In the genomic region with DNA sequence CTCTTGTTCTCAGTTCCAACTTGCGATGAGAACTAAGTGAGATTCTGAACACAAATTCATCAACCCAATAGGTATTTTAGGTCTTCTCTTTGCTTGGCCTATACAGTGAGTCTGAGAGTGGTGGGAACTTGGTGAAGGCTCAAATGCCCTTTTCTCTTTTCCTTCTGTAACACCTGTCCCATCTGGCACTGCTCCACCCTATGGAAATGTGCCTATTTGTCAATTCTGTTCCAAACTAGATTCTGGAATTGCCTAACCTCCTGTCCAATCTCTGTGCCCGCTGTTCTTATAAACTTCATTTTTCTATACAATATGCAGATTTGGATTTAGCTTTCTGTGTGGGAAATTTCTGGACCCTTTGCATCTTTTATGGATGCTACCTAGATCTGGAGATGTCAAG, we compare ENCODE assay signal across 23 mouse cellular contexts. TPM values are rescaled to one million over a fixed set of nuclear protein-coding genes. Genes with fewer than 3 reads are reported as not detected.
DNase-seq lines count a peak whose midpoint lies in the region; ATAC-seq and TF ChIP-seq lines count a peak whose summit lies in the region.
"Had no signal": no experiment of that assay in that cellular context is flagged by ENCODE, and none has a peak within 500 bp of the region (broad histone marks: within the 10 kb centered on the region; RNA-seq: fewer than 3 reads in every experiment).

No protein-coding gene starts in this region.

- WGBS in heart, embryonic 10.5 days: 95% methylated on average over 2 of the region's 2 CpGs
- WGBS in liver, postnatal 0 days (ENCODE audit: insufficient replicate concordance): 91% methylated on average over 2 of the region's 2 CpGs

- ATAC-seq in liver, postnatal 0 days: peak; percentile 18; the same call in 1 of the 2 replicates
- ATAC-seq: forebrain, embryonic 13.5 days; forebrain, embryonic 15.5 days; forebrain, postnatal 0 days had no signal

- H3K4me3 ChIP-seq in heart, embryonic 10.5 days: no peak overlapping the region
- H3K4me3 ChIP-seq in liver, postnatal 0 days (ENCODE audit: low read depth, low read length): no peak overlapping the region
- H3K4me3 ChIP-seq: embryonic facial prominence, embryonic 10.5 days; embryonic facial prominence, embryonic 12.5 days; forebrain, embryonic 13.5 days; forebrain, embryonic 15.5 days had no signal

- no peaks in the 10 kb centered on the region for H3K36me3 ChIP-seq in heart, embryonic 10.5 days
- H3K36me3 ChIP-seq in liver, postnatal 0 days (replicated peaks; ENCODE audit: insufficient read depth, low read length): no peaks in the 10 kb centered on the region
- H3K36me3 ChIP-seq: embryonic facial prominence, embryonic 10.5 days; embryonic facial prominence, embryonic 12.5 days; forebrain, embryonic 15.5 days had no signal

- H3K27me3 ChIP-seq in heart, embryonic 10.5 days (ENCODE audit: insufficient read depth, poor library complexity, severe bottlenecking): no peaks in the 10 kb centered on the region
- H3K27me3 ChIP-seq in liver, postnatal 0 days (ENCODE audit: insufficient read depth, low read length): no peaks in the 10 kb centered on the region
- H3K27me3 ChIP-seq: embryonic facial prominence, embryonic 12.5 days; forebrain, embryonic 13.5 days; forebrain, embryonic 15.5 days had no signal

- no peak overlapping the region for H3K27ac ChIP-seq in heart, embryonic 10.5 days
- H3K27ac ChIP-seq in liver, postnatal 0 days (ENCODE audit: low read depth): no peak overlapping the region
- H3K27ac ChIP-seq: embryonic facial prominence, embryonic 10.5 days; embryonic facial prominence, embryonic 12.5 days; forebrain, embryonic 13.5 days; forebrain, embryonic 15.5 days had no signal

- H3K4me1 ChIP-seq in heart, embryonic 10.5 days: no peaks in the 10 kb centered on the region
- peaks cover 10% of the 10 kb centered on the region for H3K4me1 ChIP-seq in liver, postnatal 0 days (ENCODE audit: insufficient read depth)
- H3K4me1 ChIP-seq: embryonic facial prominence, embryonic 10.5 days; embryonic facial prominence, embryonic 12.5 days; forebrain, embryonic 13.5 days; forebrain, embryonic 15.5 days had no signal

- no peak overlapping the region for H3K9ac ChIP-seq in liver, postnatal 0 days (replicated peaks)
- H3K9ac ChIP-seq: embryonic facial prominence, embryonic 12.5 days; forebrain, embryonic 13.5 days; forebrain, embryonic 15.5 days; forebrain, postnatal 0 days had no signal

- TF ChIP-seq CTCF in liver, postnatal 0 days (IDR thresholded peaks at IDR 0.05; ENCODE audit: low read depth): no peak

- H3K9me3 ChIP-seq in heart, embryonic 10.5 days: no peaks in the 10 kb centered on the region
- H3K9me3 ChIP-seq in liver, postnatal 0 days (ENCODE audit: low read length): 0 out of 2 replicates have a peak, but pooled peaks cover under 1% of the 10 kb centered on the region
- H3K9me3 ChIP-seq: embryonic facial prominence, embryonic 10.5 days; embryonic facial prominence, embryonic 12.5 days; forebrain, embryonic 13.5 days; forebrain, embryonic 15.5 days had no signal

- DNase-seq in adrenal gland, postnatal 14 days: peak; percentile 53
- DNase-seq in adrenal gland, adult 18-20 months (ENCODE audit: low spot score in 2 of 2): no peak
- peak; percentile 37 for DNase-seq in heart, adult 11 months
- DNase-seq in heart, embryonic 10.5 days (ENCODE audit: low spot score): no peak
- no peak for DNase-seq in liver, postnatal 0 days
- no peak for DNase-seq in liver
- no peak for DNase-seq in retina, embryonic 14.5 days (ENCODE audit: low spot score)
- DNase-seq: adrenal gland, adult 2 months; adrenal gland, postnatal 25 days; cerebellum, adult 11-12 months; cerebellum, adult 8-10 months; cerebellum, adult 9-11 months; forebrain, postnatal 0 days had no signal

- no peak overlapping the region for H3K4me2 ChIP-seq in liver, postnatal 0 days (ENCODE audit: low read depth, low read length)
- H3K4me2 ChIP-seq: embryonic facial prominence, embryonic 12.5 days; forebrain, embryonic 13.5 days; forebrain, embryonic 15.5 days had no signal

- TF ChIP-seq EP300 in liver, postnatal 0 days (IDR thresholded peaks at IDR 0.05; ENCODE audit: low read depth): no peak

RNA-seq across cellular contexts. Expression of gene Ncoa4, which starts 6.5 kb away (rescaled TPM):
- total RNA-seq in adrenal gland, postnatal 14 days (2021): 175 and 198 TPM in 2 replicates
- total RNA-seq in adrenal gland, adult 18-20 months (2021): 100 to 1,000 TPM; 219 to 247 TPM
- polyA plus RNA-seq in heart, embryonic 10.5 days (2016; fragmentation: Nextera tagmentation; extraction: Ambion mirVana): 102 and 112 TPM in 2 replicates
- polyA plus RNA-seq in liver, postnatal 0 days (2015; fragmentation: Nextera tagmentation; extraction: Ambion mirVana): 126 and 141 TPM in 2 replicates

RNA-seq across cellular contexts. Expression of gene Msmb, which starts 11.3 kb away (rescaled TPM):
- not detected in 2 replicates for total RNA-seq in adrenal gland, postnatal 14 days (2021)
- total RNA-seq in adrenal gland, adult 18-20 months (2021): not detected
- polyA plus RNA-seq in heart, embryonic 10.5 days (2016; fragmentation: Nextera tagmentation; extraction: Ambion mirVana): not detected in 2 replicates
- 0.22 and 0.44 TPM in 2 replicates for polyA plus RNA-seq in liver, postnatal 0 days (2015; fragmentation: Nextera tagmentation; extraction: Ambion mirVana)
- total RNA-seq: adrenal gland, adult 2 months; adrenal gland, postnatal 25 days; ES-E14; forebrain, postnatal 0 days; MEL had no signal
- polyA plus RNA-seq: adrenal gland, adult 2 months; C2C12; cortical plate, adult 2 months; embryonic facial prominence, embryonic 10.5 days; embryonic facial prominence, embryonic 12.5 days; embryonic facial prominence, embryonic 14.5 days; forebrain, embryonic 11.5 days; forebrain, embryonic 13.5 days; forebrain, embryonic 15.5 days; forebrain, postnatal 0 days had no signal

RNA-seq across cellular contexts. Expression of gene Timm23, which starts 48.5 kb away (rescaled TPM):
- total RNA-seq in adrenal gland, postnatal 14 days (2021): 260 and 274 TPM in 2 replicates
- total RNA-seq in adrenal gland, adult 18-20 months (2021): 100 to 1,000 TPM; 145 to 155 TPM
- polyA plus RNA-seq in heart, embryonic 10.5 days (2016; fragmentation: Nextera tagmentation; extraction: Ambion mirVana): 370 and 414 TPM in 2 replicates
- polyA plus RNA-seq in liver, postnatal 0 days (2015; fragmentation: Nextera tagmentation; extraction: Ambion mirVana): 211 and 219 TPM in 2 replicates

RNA-seq across cellular contexts. Expression of gene Parg, which starts 48.6 kb away (rescaled TPM):
- total RNA-seq in adrenal gland, postnatal 14 days (2021): 54.4 and 59.0 TPM in 2 replicates
- total RNA-seq in adrenal gland, adult 18-20 months (2021): 10 to 100 TPM; 42.0 to 68.8 TPM
- 32.7 and 35.3 TPM in 2 replicates for polyA plus RNA-seq in heart, embryonic 10.5 days (2016; fragmentation: Nextera tagmentation; extraction: Ambion mirVana)
- 7.0 and 7.4 TPM in 2 replicates for polyA plus RNA-seq in liver, postnatal 0 days (2015; fragmentation: Nextera tagmentation; extraction: Ambion mirVana)

Comparison
In these comparisons a context has a peak if more than half of its experiments do, and no peak if none do; other contexts are left out.
1. DNase-seq: peak in adrenal gland, postnatal 14 days (single experiment) and heart, adult 11 months (single experiment); none in adrenal gland, adult 18-20 months (0 of 2), heart, embryonic 10.5 days (single experiment), liver, postnatal 0 days (single experiment), liver (single experiment) and retina, embryonic 14.5 days (single experiment).